Mouse (Mus musculus): ENCODE data around the gene Rasip1. TPM values are rescaled to one million over a fixed set of nuclear protein-coding genes. Genes with fewer than 3 reads are reported as not detected.
A peak's percentile ranks its signal among the peaks of the same experiment; 100 is the strongest.

Rasip1 gene
- not detected in 2 replicates for total RNA-seq (2014; fragmentation: Nextera tagmentation)
- not detected in 2 replicates for total RNA-seq (2017)

- ATAC-seq (replicated peaks; ENCODE audit: low FRiP score, low TSS enrichment, poor library complexity, severe bottlenecking): no peak
Observed at GRCm38 (mm10) chr7:45627261-45627660, at the start of gene Rasip1. Gene Rasip1 (plus strand): TSS chr7:45627488.

GRCm38 (mm10) chr7:45585923-45586322 is 41.4 kb upstream of the Rasip1 start:
- no peak for ATAC-seq (replicated peaks; ENCODE audit: low FRiP score, low TSS enrichment, poor library complexity, severe bottlenecking)

- no peak for ATAC-seq (replicated peaks; ENCODE audit: low FRiP score, low TSS enrichment, poor library complexity, severe bottlenecking)
Observed at GRCm38 (mm10) chr7:45587631-45588592, 39.4 kb upstream of the Rasip1 start.

GRCm38 (mm10) chr7:45589173-45589572 is 38.1 kb upstream of the Rasip1 start:
- peak; percentile 89 for ATAC-seq (replicated peaks; ENCODE audit: low FRiP score, low TSS enrichment, poor library complexity, severe bottlenecking)

GRCm38 (mm10) chr7:45589898-45590297 is 37.4 kb upstream of the Rasip1 start:
- no peak for ATAC-seq (replicated peaks; ENCODE audit: low FRiP score, low TSS enrichment, poor library complexity, severe bottlenecking)

- ATAC-seq (replicated peaks; ENCODE audit: low FRiP score, low TSS enrichment, poor library complexity, severe bottlenecking): no peak
Observed at GRCm38 (mm10) chr7:45590874-45591273, 36.4 kb upstream of the Rasip1 start.

- ATAC-seq (replicated peaks; ENCODE audit: low FRiP score, low TSS enrichment, poor library complexity, severe bottlenecking): no peak
Observed at GRCm38 (mm10) chr7:45591880-45592279, 35.4 kb upstream of the Rasip1 start.

GRCm38 (mm10) chr7:45593118-45593815 is 34.0 kb upstream of the Rasip1 start:
- ATAC-seq (replicated peaks; ENCODE audit: low FRiP score, low TSS enrichment, poor library complexity, severe bottlenecking): peak; percentile 39; the same call in 1 of the 2 replicates

GRCm38 (mm10) chr7:45595176-45595575 is 32.1 kb upstream of the Rasip1 start:
- no peak for ATAC-seq (replicated peaks; ENCODE audit: low FRiP score, low TSS enrichment, poor library complexity, severe bottlenecking)

GRCm38 (mm10) chr7:45596107-45596506 is 31.2 kb upstream of the Rasip1 start:
- ATAC-seq (replicated peaks; ENCODE audit: low FRiP score, low TSS enrichment, poor library complexity, severe bottlenecking): peak; percentile 52; the same call in 1 of the 2 replicates

GRCm38 (mm10) chr7:45597013-45597412 is 30.3 kb upstream of the Rasip1 start:
- no peak for ATAC-seq (replicated peaks; ENCODE audit: low FRiP score, low TSS enrichment, poor library complexity, severe bottlenecking)

GRCm38 (mm10) chr7:45597527-45597926 is 29.8 kb upstream of the Rasip1 start:
- ATAC-seq (replicated peaks; ENCODE audit: low FRiP score, low TSS enrichment, poor library complexity, severe bottlenecking): no peak

GRCm38 (mm10) chr7:45598960-45599879 is 28.1 kb upstream of the Rasip1 start:
- ATAC-seq (replicated peaks; ENCODE audit: low FRiP score, low TSS enrichment, poor library complexity, severe bottlenecking): no peak

GRCm38 (mm10) chr7:45605704-45606289 is 21.5 kb upstream of the Rasip1 start:
- no peak for ATAC-seq (replicated peaks; ENCODE audit: low FRiP score, low TSS enrichment, poor library complexity, severe bottlenecking)

GRCm38 (mm10) chr7:45609511-45609910 is 17.8 kb upstream of the Rasip1 start:
- no peak for ATAC-seq (replicated peaks; ENCODE audit: low FRiP score, low TSS enrichment, poor library complexity, severe bottlenecking)

- ATAC-seq (replicated peaks; ENCODE audit: low FRiP score, low TSS enrichment, poor library complexity, severe bottlenecking): no peak
Observed at GRCm38 (mm10) chr7:45616277-45616676, 11.0 kb upstream of the Rasip1 start.

GRCm38 (mm10) chr7:45617042-45617695 is 10.1 kb upstream of the Rasip1 start, which contains the start of gene Fut1:
Gene Fut1 (plus strand): TSS chr7:45617289.
- ATAC-seq (replicated peaks; ENCODE audit: low FRiP score, low TSS enrichment, poor library complexity, severe bottlenecking): no peak

- ATAC-seq (replicated peaks; ENCODE audit: low FRiP score, low TSS enrichment, poor library complexity, severe bottlenecking): no peak
Observed at GRCm38 (mm10) chr7:45618316-45618715, 9.0 kb upstream of the Rasip1 start.

All from megakaryocyte-erythroid progenitor cell, adult 5-6 weeks (primary cell).